Mouse (Mus musculus) MN1 (cell line): ENCODE measurements around the gene Git2.
A peak's percentile ranks its signal among the peaks of the same experiment; 100 is the strongest.

Experiments used
- DNase-seq: peaks from one replicate; pipeline ENCODE4 v3.0.0-alpha.2; 2016; ENCODE audit warnings: low spot score

Gene Git2

DNA sequence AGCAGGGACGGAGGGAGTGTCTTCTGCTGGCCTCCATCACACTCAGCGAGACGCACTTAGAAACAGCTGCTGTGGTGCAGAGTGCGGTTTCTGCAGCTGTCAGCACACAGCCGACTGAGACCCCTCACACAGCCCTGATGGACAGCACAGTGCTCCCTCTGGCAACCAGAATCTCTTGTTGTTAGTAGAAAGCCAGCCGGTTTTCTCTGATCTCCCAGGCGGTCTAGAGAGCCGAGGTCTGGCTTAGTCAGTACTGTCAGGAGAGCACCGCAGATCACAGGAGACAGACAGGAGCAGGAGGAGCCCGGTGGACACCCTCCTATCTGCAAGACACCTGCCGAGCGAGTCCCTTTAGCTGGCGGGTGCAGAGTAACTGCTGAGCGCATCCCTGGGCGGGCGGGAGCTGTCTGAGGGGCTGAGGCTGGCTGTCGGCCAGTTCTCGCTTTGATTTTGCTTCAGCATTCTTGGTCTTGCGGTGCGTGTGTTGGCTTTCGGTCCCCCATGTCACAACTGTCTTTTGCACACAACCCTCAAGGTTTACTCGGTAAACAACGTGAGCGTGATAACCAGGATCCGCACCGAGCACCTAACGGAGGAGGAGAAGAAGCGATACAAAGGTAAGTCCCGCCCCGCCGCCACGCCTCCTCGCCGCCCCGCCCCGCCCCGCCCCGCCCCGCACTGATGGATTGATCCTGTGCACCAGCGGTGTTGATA lies 21.1 kb upstream of the Git2 start:
- no peak for DNase-seq

- no peak for DNase-seq
Observed at GRCm38 (mm10) chr5:114795653-114796052, 20.3 kb upstream of the Git2 start.

- peak; percentile 21 for DNase-seq
Observed at GRCm38 (mm10) chr5:114795231-114795630, 19.9 kb upstream of the Git2 start.

- no peak for DNase-seq
Observed at GRCm38 (mm10) chr5:114794609-114795008, 19.3 kb upstream of the Git2 start.

DNA sequence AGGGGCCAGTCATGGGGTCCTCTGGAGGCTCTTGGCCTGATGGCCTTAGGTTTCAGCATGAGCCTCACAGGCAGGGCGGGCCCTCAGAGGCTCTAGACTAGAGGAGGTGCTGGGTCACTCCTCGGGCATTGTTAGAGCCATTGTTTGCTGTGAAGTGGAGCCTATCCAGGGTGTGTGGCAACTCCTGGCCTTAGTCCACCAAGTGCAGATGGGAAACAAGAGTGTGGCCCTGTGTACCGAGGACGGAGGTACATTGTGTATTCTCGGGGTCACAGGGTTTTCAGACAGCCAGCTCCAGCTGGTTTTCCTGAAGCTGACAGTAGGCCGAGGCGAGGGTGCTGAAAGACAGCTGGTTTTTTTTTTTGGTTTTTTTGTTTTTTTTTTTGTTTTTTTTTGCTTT lies 18.0 kb upstream of the Git2 start:
- no peak for DNase-seq

DNA sequence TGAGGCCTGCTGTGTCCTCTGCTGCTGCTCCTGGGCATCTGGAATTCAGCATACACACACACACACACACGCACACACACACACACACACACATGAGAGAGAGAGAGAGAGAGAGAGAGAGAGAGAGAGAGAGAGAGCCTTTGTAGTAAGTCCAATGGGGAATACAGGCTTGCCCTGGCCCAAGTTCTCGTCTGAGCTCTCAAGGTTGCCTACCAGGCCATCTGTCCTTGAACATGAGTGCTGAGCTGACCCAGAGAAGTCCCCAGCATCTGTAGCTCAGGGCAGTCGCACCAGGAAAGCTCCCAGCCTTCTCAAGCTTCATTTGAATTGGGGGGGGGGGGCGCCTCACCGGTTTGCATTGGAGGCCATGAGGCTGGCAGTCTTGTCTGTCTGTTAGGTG lies 9.9 kb upstream of the Git2 start:
- DNase-seq, result no peak

DNA sequence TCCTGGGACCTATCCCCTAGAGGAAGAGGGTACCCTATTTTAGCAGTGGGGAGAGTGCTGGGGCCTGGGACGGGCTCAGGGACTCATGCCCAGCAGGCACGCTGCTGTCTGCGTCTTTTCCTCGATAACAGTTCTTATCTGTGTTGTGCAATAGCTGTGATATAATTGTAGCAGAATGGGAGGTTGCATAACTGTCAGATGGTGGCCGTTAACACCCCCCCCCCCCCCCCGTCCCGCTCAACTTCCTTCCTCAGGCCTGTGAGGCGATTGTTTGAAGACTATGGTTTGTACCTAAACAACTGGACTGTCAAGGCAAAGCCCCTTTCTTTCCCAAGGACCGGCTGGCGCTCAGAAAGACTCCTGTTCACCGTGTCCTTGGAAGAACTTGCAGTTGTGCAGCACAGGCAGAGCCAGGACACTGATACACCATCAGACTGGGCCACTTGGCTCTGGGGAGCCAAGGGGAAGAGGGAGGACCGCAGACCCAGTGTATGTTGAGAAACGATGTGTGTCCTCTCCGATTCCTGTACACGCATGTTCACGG lies 9.4 kb upstream of the Git2 start:
- no peak for DNase-seq

DNA sequence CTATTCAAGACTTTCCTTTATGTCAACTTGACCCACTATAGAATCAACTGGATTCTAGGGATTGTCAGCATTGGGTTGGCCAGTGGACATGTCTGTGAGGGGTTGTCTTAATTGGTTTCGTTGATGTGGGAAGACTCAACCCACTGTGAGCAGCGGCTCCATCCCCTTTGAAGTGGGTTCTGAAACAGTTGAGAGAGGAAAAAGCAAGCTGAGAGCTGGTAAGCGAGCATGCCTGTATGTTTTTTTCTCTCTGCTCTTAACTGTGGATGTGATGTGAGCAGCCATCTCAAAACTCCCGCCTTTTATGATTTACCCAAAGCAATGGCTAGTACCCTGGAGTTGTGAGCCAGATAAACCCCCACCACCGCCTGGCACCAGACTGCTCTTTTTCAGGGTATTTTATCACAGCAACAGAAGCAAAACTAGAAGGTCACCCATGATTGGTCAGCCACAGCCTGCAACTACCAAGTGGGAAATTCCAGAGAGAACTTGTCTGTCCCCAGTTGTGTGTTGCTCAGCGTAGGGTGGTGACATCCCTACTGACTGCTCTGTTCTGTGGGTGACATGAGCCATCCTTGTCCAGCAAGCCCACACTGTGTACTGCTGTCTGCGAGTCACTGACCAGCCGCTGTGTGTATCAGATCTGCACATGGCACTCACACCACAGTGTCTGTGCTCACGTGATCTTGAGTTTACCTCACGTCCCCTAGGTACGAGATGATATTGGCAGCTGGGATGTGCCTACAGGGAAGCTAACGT lies 8.3 kb upstream of the Git2 start:
- DNase-seq, result no peak

GRCm38 (mm10) chr5:114782991-114783390 lies 7.7 kb upstream of the Git2 start:
- no peak for DNase-seq

- no peak for DNase-seq
Observed at GRCm38 (mm10) chr5:114780912-114781311, 5.6 kb upstream of the Git2 start.

DNA sequence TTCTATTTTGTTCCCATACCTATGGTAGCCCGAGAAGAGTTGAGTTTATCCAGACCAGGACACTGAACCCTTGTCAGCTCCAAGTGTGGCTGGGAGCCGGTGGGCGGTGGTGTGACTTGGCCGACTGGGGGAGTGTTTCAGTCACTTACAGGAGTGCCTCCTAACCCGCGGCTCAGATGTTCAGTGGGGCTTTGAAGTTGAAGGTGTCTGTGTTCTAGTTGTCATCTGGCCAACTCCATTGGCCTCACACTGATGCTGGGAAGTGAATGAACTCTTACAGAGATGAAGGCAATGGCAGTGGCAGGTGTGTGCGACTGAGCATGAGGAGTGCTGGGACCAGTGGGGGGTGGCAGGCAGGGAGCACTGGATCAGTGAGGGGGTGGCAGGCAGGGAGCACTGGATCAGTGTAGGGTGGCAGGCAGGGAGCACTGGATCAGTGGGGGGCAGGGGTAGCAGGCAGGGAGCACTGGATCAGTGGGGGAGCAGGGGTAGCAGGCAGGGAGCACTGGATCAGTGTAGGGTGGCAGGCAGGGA lies 4.7 kb upstream of the Git2 start:
- DNase-seq, result no peak

- DNase-seq, result peak; percentile 11
Observed at GRCm38 (mm10) chr5:114776174-114776573, 857 bp upstream of the Git2 start.

DNA sequence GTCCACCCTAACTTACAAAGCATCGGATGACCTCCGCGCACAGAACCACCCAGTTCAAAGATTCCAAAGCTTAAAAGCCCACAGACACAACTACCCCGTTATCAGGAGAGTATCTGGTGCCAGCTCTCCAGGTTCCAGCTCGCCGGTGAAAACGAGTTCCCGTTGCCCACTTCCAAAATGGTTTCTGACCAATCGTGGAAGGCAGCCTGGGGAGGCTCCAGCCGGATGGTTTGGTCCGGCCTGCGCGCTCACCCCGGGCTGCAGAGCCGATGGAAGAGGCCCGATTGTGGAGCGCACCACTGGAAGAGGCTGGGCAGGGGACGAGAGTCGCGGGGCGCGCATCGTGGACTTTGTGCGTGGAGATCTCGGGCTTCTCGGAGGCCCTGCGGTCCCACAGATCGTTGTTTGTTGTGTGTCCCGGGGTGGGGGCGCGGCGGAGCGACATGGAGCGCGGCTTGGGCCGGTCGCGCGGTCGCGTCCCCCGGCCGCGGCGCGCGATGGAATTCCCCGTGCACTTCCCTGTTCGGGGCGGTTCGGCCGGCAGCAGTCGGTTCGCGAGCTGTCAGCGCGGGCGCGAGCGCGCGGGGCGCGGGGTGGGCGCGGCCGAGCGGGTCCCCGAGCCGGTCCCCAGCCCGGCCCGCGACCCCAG lies 790 bp downstream of the Git2 start, which contains the start of gene Ankrd13a:
Gene Ankrd13a, plus strand, starts transcription at position 275 of the 649 bp plus-strand sequence.
- DNase-seq, result peak; percentile 86

DNA sequence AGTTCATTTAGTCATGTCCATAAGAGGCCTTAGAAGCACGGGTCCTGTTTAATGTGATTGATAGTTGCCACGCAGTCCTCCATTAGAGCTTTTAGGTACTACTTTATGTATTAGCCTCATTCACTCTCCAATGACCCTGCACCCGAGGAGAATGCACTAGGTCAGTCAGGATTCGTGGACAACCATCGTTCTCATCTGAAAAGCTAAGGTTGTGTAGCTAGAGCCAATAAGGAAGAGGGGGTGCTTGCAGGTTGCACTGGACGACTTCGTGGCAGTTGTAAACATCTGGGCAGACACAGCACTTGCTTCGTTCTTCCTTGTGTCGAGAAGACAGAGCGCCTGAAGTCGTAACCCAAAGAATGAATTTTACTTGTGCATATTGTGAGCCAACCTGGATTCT lies 1.5 kb downstream of the Git2 start:
- DNase-seq, result no peak

- DNase-seq, result peak; percentile 93
Observed at GRCm38 (mm10) chr5:114773211-114773710, 2.1 kb downstream of the Git2 start.

DNA sequence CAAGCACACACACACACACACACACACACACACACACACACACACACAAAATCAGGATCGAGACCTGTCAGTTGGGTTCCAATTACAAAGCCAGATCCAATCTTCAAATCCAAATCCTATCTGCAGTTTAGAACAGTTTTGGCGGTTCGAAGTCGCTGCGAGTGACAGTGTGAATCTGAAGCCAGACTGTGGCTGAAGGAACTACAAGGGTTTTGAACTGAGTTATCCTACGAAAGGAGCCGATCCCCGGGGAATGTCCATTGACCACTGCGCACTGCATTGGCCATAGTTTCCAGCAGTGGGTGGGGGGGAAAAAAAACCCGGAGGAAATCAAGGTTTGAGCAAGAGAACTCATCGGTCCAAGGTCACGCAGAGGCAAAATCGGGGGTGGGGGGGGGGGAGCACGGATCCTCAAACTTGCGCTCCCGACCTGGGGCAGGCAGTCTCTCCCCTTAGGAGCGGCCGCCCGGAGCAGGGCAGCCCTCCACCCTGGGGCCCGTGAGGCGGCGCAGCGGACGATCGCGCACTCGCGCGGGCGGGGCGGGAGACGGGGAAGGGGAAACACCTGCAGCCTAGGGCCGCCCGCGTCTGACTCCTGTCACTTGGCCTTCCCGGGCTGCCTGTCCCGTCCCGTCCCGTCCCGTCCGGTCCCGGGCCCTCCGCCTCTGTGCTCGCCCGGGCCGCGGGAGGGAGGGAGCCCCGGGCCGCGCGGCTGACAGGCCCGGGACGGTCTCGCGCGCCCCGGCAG lies 2.7 kb downstream of the Git2 start:
- peak; percentile 40 for DNase-seq

DNA sequence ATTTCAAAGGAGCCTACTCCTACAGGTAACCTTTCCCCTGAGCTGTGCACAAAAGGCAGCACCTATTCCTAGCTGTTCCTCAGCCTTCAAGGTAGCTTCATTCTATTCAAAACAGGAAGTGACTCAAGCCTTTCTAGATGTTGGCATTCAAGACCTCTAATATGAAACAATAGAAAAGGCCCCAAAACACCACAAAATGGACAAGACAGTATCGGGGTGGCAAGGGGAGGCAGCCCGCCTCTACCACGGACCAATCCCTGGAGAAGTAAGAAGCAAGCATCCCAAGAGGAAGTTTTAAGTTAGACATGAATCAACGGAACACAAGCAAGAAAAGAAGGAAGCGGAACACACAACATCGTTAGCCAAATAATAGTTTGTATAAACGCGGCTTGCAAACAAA lies 3.5 kb downstream of the Git2 start:
- no peak for DNase-seq

GRCm38 (mm10) chr5:114769786-114770185 lies 5.5 kb downstream of the Git2 start:
- no peak for DNase-seq

DNA sequence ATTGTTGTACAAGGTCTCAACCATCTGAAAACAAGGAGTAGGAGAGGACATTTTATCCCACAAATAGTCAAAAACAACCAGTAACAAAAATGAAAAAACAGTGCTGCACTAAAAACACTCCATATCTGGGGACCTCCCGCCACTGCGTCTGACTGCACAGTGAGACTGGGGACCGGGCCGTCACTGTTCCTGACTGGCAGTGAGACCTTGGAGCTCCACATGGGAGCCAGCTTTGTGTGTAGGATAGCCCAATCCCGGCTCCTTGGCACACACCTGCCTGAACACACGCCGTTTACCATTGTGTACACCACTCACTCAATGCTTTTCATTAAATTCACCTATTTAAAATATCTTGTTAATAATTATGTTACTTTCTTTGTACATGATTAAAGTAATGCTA lies 8.1 kb downstream of the Git2 start:
- no peak for DNase-seq

DNA sequence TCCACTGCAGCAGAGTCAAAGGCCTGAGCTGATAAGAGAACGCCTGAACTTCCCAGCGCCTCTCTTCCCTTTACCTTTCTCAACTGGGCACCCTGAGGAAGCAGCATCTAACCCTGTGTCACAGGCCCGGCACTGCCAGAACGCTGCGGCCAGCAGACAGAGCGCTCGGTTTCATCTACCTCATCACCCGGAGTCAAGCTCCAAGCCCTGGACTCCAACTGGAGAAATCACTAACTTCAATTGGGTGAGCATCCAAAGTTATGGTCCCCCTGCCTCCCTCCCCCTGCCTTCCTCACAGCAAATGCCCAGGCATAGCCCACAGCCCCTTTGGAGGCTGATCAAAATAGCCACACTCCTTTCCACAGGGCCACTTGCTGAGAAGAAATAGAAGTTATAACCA lies 8.6 kb downstream of the Git2 start:
- DNase-seq, result no peak
